Mouse (Mus musculus): Measurements from ENCODE around the gene Sox6. TPM values are rescaled to one million over a fixed set of nuclear protein-coding genes. Genes with fewer than 3 reads are reported as not detected.

Gene Sox6
- total RNA-seq, 1 experiment from 2014 or later, result 36.3 TPM

DNA sequence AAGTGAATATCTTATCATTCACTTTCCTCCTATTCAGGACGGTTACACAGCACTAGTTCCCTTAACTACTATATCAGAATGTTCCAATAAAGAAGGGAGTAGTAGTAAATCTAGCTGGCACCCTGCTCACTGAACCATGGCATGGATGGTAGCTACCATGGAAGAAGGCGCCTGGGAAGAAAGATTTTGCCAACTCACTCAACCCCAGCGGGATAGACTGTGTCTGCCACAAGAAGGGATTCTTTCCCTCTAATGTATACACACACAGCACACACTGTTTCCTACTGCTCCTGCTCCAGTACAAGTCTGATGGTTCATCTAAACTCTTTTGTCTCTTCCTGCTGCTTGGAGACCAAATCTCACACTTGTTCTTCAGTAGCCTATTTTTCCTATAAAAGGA, 147.1 kb downstream of the Sox6 start:
- DNase-seq, result no peak

DNA sequence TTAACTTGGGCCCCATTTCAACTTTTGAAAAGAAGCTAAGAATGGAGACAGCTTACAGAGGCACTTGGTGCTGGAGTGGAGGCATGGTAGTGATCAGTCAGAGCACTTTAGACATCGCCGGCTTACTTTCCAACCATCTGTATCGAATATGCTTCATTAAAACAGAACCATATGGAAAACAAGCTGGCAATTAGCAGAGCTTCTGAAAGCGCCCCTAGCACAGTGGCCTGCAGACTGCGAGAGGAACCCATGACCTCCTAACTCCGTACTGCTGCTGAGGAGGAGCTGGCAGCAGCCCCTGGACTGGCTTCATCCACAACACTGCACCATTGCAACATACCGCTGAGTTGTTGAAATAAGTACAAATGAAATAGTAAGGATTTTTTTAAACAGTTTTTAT, 148.7 kb downstream of the Sox6 start:
- DNase-seq, result peak; percentile 23

DNA sequence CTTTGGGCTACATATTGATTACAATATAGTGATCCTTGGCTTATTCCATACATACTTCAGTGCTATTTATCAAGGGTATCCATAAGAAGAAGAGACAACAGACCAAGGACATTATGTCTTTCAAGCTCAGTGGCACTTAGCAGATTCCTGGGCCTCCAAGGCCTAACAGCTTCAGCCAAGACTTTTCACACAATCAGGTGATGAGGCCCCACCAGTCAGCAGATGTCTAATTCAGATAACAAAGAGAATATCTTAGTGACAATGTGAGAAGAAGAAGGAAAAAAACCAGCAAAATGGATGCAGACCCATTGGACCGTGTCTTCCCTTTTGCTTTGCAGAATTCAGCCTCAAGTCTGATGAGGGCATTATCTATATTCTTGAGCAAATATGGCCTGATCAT, 150.0 kb downstream of the Sox6 start:
- no peak for DNase-seq

DNA sequence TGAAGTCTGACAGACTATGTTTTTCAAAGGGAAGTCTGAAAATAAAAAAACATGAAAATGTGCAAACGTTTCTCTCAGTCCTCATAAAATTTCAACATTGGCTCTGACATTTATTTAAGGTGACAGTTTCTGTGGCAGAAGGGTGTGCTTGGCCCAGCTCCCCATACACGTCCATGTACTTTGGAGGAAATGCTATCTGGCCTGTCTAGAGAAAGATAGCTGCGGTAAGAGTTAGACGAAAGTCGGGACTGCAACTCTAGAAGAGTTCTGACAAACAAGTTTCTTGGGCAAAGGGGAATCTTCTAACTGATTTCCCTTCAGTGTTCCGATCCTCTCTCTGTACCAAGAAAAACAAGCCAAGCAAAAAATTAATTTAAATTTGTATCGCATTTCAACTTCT, 150.5 kb downstream of the Sox6 start:
- no peak for DNase-seq

DNA sequence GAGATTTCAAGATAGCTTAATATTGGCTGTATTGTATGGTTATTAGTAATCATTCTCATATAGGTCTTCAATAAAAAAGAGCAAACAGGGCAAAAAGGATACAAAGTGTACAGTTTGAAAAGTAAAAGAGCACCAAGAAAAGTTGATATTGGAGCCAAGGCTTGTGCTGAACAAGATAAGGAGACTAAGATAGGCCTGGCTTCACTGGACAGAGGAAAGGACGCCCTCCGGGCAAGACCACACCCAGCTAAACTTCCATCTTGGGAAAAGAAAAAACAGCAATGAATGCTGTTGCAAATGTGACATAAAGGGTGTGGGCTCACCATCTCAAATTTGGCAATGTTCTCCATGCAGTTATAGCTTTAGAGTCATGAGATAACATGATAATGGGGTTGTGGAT, 165.7 kb downstream of the Sox6 start:
- no peak for DNase-seq

DNA sequence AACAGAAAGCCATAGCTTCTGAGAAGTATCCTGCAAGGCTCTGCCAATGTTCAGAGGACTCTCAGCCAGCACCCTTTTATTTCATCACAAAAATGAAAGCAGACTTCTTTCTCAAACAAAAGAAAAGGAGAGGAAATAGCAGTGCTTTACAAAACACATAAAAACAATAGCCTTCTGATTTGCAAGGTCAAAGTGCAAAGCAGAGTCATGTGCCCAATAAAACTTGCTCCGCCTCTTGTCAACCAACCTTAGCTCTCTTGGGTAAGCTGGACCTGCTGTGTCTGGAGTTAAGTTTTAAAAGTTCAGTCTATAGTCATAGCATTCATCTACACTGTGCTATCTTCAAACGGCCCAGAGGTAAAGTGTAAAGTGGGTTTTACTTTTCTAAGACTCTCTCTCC, 170.1 kb downstream of the Sox6 start:
- DNase-seq, result no peak

DNA sequence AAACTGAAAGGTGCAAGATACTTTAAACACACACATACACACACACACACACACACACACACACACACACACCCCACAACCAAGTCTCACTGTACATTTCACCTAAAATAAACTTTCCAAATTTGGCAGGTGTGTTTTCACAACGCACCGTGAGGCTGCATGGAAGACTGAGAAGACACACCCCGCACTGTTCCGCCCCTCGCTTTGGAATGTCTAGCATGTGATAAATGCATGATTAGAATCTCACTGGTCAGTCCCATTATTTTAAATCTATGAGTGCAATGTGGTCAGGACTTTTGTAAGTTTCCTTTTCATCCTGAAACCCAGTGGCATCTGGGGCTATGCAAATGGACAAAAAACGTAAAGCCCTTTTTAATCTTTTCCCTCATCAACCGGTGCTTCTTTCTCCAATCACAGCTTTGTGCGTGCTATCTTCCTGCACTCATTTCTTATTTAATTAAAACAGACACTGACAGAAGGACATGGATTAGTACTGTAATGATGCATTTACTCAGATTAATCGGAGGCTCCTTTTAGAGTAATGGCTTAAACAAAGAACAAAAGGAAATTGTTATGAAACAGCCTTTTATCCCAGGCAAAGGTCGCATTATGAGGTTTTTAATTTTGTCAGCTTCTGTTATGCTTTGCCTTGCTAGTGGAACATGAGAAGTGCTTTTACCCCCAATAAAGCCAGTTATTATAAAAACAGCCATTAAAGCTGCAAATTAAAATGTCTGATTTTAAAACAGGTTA, 170.9 kb downstream of the Sox6 start:
- DNase-seq, result no peak

DNA sequence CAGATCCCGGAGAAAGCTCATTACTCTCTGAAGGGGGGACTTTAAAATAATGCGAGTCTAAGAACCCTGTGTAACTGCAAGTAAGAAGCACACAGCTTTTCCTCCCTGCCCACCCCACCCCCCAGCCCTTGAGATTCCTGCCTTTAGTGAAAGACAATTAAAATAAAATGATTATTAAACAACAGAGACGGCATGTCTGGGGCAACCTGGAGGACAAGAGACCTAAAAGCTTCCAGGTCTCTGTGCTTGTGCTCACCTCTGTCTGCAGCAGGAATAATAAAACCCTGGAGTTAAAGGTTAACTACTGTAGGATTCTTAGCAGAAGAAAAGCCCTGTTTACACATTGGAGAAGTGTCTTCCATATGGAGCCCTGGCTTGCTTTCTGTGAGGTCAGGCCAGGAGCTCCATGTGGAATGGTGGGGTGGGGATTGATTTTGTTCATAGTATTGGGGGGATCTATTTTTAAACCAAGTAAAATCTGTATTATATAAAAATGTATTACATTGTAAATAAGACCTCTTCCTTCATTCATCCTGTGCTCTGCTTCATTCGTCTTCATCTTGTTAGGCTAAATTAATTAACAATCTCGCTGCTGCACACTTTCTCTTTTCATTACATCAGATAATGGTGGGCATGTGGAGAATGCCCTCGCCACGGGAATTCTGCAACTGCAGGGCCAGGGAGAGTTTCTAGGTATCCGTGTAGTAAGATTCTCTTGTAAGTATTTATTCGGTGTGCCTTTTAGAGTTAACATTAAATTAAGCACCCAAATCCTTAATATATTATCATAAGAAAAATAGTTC, 171.7 kb downstream of the Sox6 start:
- DNase-seq, result no peak

DNA sequence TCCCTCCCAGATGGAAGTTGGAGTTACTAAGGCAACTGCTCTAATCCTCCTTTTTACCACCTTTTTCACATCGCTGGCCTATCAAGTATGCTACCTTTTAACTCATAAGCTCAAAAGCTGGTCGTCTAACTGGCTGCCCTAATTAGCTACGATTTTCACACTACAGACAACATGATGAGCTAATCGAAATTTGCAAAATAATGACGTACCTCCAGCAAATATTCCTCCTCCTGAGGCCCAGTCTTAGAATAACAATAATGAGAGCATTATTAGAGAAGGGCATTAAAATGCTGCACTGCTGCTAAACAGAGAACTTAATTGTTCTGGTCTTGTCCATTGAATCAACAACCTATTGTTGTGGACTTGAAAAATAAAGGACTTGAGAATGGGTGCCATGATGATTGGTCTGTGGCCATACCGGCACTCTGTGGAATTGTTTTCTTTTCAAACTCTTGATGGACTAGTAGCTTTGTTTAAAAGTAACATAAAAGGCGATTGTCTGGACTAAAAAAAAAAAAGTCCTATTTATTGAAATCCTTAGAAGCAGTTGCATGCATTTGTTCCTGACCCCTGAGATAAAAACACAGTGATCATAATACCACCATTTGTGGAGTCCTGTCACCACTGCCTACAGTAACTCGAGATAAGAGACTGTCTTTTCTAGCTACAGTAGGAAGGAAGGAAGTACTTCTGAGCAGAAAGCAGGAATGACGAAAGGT, 172.5 kb downstream of the Sox6 start:
- DNase-seq, result no peak

DNA sequence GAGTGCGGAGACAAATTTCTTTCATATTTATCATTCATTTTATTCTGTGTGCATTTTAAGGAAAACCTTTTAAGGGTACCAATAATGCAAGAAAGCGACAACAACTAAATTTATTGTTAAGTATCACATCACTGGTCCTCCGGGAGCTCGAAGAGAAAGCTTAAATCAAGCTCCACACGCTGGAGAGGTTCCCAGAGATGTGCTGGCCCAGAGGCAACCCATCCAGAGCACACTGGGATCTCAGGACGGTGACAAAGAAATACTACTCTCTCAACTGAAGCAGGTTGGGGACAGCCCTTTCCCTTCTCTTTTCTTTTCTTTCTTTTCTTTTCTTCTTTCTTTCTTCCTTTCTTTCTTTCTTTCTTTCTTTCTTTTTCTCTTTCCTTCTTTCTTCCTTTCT, 173.4 kb downstream of the Sox6 start:
- no peak for DNase-seq

DNA sequence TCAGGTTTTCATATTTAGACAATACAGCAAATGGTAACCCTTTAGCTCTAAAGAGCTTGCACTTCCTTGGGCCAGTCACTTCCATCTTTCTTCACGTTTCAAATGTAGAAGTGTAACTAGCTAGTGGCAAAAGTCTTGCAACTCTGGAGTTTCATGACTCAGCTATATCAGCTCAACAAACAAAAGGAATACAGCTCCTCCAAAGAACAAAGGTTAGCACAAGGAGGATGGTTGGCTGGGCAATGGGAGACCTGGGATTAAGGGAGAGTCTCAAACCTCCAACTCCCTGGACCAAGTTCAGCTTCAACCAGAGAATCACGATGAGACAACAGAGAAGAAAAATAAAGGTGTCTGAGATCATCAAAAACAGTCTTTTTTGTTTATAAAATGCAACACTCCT, 174.2 kb downstream of the Sox6 start:
- no peak for DNase-seq

DNA sequence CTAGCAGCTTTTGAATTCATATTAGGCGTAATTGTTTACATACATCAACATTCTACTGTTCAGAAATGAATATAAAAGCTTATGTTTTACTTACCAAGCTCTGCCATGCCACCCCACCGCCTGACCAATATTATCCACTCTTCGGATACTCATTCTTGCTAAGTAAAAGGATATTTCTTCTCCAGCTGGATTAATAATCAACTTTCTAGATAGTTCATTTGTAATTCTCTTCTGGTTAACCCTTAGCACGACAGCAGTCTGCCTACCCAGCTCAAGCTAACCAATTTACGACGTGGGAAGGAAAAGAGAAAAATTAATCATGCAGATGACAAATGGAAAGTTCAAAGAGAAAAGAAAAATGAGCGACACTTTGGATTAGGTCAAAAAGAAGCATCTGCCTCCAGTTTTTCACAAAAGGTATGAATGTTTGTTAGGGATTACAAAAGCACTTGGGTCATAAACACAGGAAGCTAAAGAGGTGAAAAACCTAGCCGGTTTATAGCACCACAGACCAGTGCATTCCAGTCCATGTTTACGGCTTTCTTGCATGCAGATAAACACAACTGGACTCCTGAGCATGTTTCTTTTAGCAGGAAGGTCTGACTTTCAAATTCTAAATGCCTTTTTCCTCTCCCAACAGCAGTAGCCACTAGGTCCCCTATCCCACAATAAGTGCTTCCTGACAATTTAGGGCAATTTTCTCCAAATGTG, 178.8 kb downstream of the Sox6 start:
- DNase-seq, result no peak

DNA sequence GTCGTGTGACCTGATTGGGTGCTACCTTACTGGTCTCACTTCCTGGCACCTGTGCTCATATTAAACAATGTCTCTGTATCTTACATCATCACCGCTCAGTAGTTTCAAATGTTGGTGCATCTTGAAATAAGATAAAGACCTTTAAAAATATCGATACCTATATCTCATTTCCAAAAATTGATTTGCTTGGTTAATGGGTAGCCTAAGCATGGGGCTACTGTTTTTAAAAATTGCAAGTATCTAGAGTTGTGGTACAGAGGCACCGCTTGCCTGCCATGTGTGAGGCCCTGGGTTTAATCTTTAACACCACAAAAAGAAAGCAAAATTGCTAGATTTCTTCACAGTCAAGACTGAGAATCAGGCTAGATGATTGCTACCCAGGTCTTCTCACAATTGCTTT, 187.5 kb downstream of the Sox6 start:
- DNase-seq, result no peak

DNA sequence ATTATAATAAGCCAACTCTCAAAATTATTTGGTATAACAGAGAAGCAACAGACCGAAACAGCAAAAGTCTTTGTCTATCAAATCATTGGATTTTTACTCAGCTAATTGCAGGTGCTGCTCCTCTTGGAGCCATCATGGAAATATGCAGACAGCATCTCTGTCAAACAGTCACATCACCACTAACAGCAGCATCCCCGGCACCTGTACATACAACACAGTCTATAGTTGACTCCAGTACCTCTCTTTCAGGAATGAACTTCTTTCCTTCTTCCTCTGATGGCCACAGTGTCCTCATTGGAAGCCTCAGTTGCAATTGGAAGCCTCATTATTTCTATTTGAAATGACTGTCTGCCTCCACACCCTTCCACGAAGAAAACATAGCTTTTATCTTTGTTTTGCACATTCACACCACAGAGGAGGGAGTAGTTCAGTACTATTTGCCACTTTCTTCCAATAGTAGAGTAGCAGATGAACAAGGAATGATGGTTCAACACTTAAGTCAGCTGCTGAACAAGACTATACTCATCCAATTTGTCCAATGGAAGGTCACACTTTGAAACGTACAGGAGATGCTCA, 192.7 kb downstream of the Sox6 start:
- DNase-seq, result no peak

DNA sequence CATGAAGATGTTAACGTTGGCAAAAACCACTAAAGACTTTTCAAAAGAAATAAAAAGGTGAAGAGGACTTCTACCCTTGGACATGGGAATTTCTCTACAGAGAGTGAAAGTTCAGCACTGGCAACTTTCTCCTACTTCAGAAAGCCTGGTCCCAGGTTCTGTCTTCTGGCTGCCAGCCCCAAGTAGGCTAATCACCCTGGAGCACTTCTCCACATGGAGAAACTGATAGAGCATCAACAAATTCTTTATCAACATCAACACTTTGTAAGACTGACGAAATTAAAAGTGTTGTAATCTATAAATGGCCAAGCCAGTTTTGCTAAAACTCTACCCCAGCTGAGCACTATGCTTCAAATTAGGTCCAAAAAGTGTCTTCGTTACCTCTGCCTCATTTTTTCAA, 193.7 kb downstream of the Sox6 start:
- no peak for DNase-seq

DNA sequence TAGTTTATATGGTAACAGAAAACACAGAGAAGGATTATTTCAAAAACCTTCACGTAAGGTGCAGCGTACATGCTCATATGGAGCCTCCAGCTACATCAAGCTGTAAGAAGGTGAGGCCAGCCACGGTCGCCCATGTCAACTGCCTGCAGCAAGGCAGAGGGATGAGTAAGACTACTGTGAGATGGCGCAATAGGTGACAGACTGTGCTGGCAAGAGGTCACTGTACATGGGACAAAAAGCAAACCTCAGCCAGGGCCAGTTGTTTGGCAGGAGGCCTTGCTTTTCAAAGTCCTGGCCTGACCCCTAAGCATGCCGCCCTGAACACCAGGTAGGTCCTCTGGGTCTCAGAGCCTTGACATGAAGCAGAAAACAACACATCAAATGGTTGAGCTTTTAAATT, 194.2 kb downstream of the Sox6 start:
- DNase-seq, result peak; percentile 81

DNA sequence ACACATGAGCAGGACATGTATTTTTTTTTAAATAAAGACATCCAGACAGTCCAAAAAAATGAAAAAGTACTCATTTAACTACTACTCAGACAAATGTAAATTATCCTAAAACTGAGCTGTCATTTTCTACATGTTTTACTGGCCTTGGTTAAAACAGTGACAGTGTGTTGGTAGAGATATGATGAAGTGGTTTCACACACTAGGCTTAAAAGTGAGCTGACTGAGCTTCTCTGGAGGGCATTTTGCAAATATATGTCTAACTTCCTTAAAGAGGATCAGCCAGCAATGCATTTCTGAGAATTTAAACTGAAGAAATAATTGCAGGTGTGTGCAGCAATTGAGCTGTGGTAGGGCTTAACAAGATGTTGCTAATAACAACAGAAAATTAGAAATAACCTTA, 196.3 kb downstream of the Sox6 start:
- no peak for DNase-seq

DNA sequence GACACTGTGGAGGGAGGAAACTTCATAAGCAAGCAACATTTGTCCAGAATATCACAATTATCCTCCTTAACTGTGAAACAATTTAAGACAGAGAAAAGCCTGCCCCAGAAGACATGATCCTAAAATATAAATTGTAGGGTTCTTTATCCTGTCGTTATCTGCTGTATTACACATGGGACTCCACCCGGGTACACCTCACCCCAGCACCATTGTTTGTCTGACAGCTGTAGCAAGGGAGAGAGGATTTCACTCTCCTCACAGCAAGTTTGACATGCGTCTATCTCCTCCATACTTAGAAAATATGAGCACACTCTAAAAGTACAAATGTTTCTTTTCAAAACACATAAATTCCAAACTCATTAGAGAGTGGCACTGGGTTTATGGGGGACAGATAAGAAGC, 198.0 kb downstream of the Sox6 start:
- DNase-seq, result no peak

DNA sequence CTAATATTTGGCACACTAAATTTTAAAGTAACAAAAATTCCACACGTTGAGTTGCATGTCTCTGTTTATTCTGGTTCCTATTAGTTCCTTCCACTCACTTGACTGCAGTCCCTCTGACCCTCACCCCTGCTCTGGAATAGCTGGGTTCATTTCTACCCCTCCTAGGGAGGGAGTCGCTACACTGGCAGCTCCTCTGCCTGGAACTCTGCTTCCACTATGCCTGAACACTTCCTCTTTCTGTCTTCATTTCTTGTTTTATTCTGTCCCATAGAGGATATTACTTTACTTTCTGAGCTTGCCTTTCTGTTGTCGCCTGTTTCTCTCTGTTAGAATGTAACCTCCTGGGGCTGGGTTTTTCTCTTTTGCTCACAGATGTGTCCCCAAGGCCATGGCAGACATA, 203.6 kb downstream of the Sox6 start:
- DNase-seq, result no peak

DNA sequence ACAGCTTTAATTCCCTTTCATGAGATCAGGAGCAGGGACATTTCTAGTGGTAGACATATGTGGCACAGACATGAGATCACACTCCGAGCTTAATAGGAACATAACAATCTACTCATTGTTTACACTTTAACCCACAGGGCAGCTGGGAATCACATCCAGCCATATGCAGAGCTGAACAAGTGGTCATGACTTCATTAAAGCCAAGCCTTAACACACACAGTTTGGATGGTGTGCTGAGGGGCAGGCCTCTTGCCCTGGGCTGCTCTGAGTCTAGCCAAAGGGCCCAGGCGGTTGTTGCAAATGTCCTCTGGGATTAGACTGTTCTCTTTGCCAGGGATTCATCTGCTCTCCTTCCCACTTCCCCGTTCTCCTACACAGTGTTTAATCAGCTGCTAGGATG, 204.9 kb downstream of the Sox6 start:
- peak; percentile 22 for DNase-seq

DNA sequence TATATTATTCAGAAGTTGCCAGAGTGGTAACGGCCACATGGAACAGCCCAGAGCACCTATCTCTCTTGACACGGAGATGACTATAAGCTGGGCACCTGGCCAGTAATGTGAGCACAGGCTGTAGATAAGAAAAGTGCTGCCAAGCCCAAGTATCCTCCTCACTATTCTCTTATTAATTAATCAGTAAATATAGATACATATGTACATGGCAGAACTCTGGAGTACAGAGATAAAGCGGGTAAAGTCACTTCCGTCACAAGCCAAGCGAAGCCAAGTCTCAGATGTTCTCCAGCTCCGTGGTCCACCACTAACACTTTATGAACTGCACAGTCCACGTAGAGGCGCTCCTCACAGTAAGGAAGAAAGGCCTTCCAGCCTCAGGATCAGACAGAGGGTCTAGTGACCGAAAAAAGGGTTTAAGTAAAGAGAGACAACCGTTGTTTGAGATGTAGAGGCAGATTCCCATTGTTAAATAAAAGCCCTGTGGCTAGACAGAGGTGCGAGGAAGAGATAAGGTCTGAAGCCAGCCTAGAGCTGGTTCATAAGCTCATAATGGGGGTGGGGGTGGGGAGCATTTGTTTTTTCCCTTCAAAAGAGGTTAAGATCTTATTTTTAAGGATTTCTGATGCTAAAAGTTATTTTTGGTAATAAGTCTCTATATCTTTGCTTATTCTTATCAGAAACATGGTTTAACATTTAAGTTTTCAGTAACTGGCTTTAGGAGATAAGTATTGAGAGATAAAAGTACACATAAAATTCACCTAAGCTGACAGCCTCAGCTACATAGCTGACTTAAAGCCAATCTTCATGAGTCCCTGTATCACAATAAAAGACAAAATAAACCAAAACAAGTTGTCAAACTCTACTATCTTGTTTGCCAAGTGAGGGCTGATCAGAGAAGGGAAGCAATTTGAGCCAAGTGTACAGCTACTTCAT, 207.4 kb downstream of the Sox6 start:
- DNase-seq, result peak; percentile 16
